Mouse (Mus musculus) cortical plate, adult 2 months (tissue): ENCODE measurements around the gene Atp6v1c2. TPM values are rescaled to one million over a fixed set of nuclear protein-coding genes. Genes with fewer than 3 reads are reported as not detected.

Source experiments
- H3K27ac ChIP-seq: fragments of 200-500 bp; 2 replicates; pipeline ENCODE4 v1.5.1; 2012; ENCODE audit warnings: low read length, control low read depth, inconsistent platforms; ENCODE audit not compliant: insufficient read depth
- H3K4me1 ChIP-seq: fragments of 200-500 bp; 2 replicates; pipeline ENCODE4 v1.6.1; 2011; ENCODE audit warnings: low read length; ENCODE audit not compliant: control insufficient read depth, insufficient read depth
- H3K4me3 ChIP-seq: fragments of 200-500 bp; 2 replicates; pipeline ENCODE4 v1.5.1; 2011; ENCODE audit warnings: mild to moderate bottlenecking, low read length, control low read depth; ENCODE audit not compliant: insufficient read depth
- CTCF ChIP-seq: fragments of 200-500 bp; IDR thresholded peaks from 2 replicates; pipeline ENCODE4 v1.5.1; 2011; ENCODE audit warnings: mild to moderate bottlenecking, control low read depth, low read length; ENCODE audit not compliant: insufficient read depth; ENCODE audit errors: extremely low read depth
- POLR2A ChIP-seq: fragments of 200-500 bp; IDR thresholded peaks from 2 replicates; pipeline ENCODE4 v1.6.1; 2011; ENCODE audit warnings: mild to moderate bottlenecking, low read length, control low read depth; ENCODE audit not compliant: insufficient read depth; ENCODE audit errors: extremely low read depth
- polyA plus RNA-seq: library from polyadenylated mRNA; depleted of rRNA; stranded (reverse); fragments of >200 nt; gene quantifications from 2 replicates; pipeline ENCODE4 v1.2.3, GENCODE M21; 2012

Gene Atp6v1c2
- polyA plus RNA-seq, 1 experiment: 2.2 TPM

- no peaks in the 10 kb centered on the region for H3K4me1 ChIP-seq
- TF ChIP-seq CTCF (no peak), POLR2A (no peak)
- no peak overlapping the region for H3K27ac ChIP-seq
- H3K4me3 ChIP-seq: no peak overlapping the region
Observed at GRCm38 (mm10) chr12:17360650-17361049, 31.5 kb upstream of the Atp6v1c2 start.

GRCm38 (mm10) chr12:17360104-17360503 lies 30.9 kb upstream of the Atp6v1c2 start:
- no peak overlapping the region for H3K4me3 ChIP-seq
- no peak overlapping the region for H3K27ac ChIP-seq
- H3K4me1 ChIP-seq: no peaks in the 10 kb centered on the region
- TF ChIP-seq POLR2A (no peak), CTCF (no peak)

DNA sequence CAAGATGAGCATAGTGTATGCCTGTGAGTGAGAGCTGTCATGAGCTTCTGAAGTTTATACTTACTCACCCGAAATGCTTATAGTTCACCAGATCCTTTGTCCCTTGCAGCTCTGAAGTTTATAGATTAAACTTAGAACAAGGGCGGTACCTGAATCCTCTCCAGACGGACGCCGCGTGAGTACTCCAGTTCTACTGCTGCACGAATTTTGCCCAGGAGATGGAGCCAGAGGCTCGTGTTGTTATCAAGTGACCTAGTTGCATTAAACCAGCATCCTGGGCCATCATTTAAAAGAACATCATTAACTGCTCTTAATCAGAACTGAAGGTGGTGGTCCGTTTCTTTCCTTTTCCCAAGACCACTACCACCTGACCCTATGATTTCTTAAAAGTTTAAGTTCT lies 29.8 kb upstream of the Atp6v1c2 start:
- H3K4me1 ChIP-seq: no peaks in the 10 kb centered on the region
- H3K27ac ChIP-seq: no peak overlapping the region
- TF ChIP-seq POLR2A: no peak
- peak; percentile 24; the same call in 1 of the 2 replicates for TF ChIP-seq CTCF
- no peak overlapping the region for H3K4me3 ChIP-seq

DNA sequence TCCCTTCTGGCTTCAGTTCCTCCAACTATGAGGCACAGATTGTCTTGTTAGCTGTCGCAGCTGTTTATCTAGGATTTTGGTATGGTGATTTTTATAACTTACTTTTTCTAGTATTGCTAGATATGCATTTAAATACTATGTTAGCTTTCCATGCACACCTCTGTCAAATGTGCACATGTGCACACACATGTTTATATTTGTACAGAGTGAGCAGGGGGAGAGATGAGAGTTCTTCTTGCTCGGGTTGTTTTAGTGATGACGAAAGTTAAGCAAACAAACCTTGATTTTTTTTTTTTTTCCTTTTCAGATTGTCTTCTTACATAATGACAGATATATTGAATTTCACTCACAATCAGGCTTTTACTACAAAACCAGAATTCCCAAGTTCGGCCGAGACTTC lies 28.6 kb upstream of the Atp6v1c2 start:
- H3K4me1 ChIP-seq: no peaks in the 10 kb centered on the region
- H3K27ac ChIP-seq: no peak overlapping the region
- H3K4me3 ChIP-seq: no peak overlapping the region
- TF ChIP-seq POLR2A: no peak
- TF ChIP-seq CTCF: no peak

- H3K4me3 ChIP-seq: no peak overlapping the region
Observed at GRCm38 (mm10) chr12:17356853-17357252, 27.7 kb upstream of the Atp6v1c2 start.

GRCm38 (mm10) chr12:17350106-17350505 lies 20.9 kb upstream of the Atp6v1c2 start:
- Histone ChIP-seq H3K27ac (no peak overlapping the region), H3K4me3 (no peak overlapping the region), H3K4me1 (peaks cover 3% of the 10 kb centered on the region; the same call in 1 of the 2 replicates)
- no peak for TF ChIP-seq CTCF
- TF ChIP-seq POLR2A: no peak

More at GRCm38 (mm10) chr12:17356853-17357252, 27.7 kb upstream of the Atp6v1c2 start:
- TF ChIP-seq CTCF (peak; percentile 20; the same call in 1 of the 2 replicates), POLR2A (no peak)
- H3K4me1 ChIP-seq: no peaks in the 10 kb centered on the region
- no peak overlapping the region for H3K27ac ChIP-seq

GRCm38 (mm10) chr12:17348048-17349036 lies 19.2 kb upstream of the Atp6v1c2 start, which contains the start of gene Nol10:
Gene Nol10, plus strand, starts transcription at chr12:17348458.
- peak within 1 kb of the TSS; percentile 97 for H3K4me3 ChIP-seq
- TF ChIP-seq POLR2A: peak; percentile 92
- no peak for TF ChIP-seq CTCF
- peaks cover 3% of the 10 kb centered on the region; the same call in 1 of the 2 replicates for H3K4me1 ChIP-seq
- peak within 1 kb of the TSS; percentile 79 for H3K27ac ChIP-seq

DNA sequence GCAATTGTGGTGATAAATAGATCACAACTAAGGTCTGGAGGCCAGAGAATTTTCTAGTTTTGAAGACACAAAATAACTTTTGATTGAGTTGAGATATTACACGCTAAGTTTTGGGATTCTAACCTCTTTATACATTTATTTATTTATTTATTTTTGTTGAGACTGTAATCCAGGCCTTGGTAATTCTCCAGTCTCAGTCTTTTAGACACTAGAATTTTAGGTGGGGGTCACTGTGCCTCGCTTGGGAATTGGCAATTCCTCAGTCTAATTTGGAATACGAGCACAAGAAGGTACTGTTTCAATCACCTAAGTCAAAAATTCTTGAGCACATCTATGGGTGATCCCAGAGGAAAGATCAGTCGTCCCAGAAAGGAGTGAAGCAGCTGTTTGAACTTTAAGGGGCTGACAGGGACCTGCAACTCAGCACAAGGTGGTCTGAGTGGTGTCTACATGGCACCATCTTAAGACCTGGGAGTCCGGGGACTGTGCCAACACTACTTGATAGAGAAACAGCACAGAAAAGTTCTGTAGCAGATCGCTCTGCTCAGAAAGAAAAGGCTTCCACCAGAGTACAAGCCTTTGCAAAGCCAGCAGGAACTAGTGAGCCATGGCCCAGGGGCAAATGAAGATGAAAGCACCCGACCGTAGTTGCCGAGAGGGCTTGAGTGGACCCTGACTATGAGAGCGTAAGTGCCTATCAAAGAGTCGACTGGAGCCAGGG lies 18.3 kb upstream of the Atp6v1c2 start:
- H3K27ac ChIP-seq: peak overlapping the region; percentile 79; the same call in 1 of the 2 replicates
- H3K4me3 ChIP-seq: peak overlapping the region; percentile 97
- no peak for TF ChIP-seq CTCF
- TF ChIP-seq POLR2A: no peak
- peaks cover 3% of the 10 kb centered on the region; the same call in 1 of the 2 replicates for H3K4me1 ChIP-seq
